Mouse (Mus musculus) frontal cortex, adult 2 months (tissue): Measurements from ENCODE around the gene Ifitm2. TPM values are rescaled to one million over a fixed set of nuclear protein-coding genes. Genes with fewer than 3 reads are reported as not detected.
A peak's percentile ranks its signal among the peaks of the same experiment; 100 is the strongest.
"Not testable (repeated sequence)": the region's sequence is repeated elsewhere in the genome, so short reads cannot be mapped to it uniquely, and the experiment has no call there.

Source experiments
- DNase-seq, 2 experiments: peaks; one replicate each; pipeline ENCODE4 v3.0.0; 2022; ENCODE audit warnings: low spot score in 1 of 2; ENCODE audit errors: extremely low spot score in 1 of 2
- polyA plus RNA-seq: library from polyadenylated mRNA; depleted of rRNA; stranded (reverse); fragments of >200 nt; gene quantifications from 2 replicates; pipeline ENCODE4 v1.2.3, GENCODE M21; 2012; rRNA removed

Gene Ifitm2
- 46.6 and 48.9 TPM in 2 replicates for polyA plus RNA-seq

DNA sequence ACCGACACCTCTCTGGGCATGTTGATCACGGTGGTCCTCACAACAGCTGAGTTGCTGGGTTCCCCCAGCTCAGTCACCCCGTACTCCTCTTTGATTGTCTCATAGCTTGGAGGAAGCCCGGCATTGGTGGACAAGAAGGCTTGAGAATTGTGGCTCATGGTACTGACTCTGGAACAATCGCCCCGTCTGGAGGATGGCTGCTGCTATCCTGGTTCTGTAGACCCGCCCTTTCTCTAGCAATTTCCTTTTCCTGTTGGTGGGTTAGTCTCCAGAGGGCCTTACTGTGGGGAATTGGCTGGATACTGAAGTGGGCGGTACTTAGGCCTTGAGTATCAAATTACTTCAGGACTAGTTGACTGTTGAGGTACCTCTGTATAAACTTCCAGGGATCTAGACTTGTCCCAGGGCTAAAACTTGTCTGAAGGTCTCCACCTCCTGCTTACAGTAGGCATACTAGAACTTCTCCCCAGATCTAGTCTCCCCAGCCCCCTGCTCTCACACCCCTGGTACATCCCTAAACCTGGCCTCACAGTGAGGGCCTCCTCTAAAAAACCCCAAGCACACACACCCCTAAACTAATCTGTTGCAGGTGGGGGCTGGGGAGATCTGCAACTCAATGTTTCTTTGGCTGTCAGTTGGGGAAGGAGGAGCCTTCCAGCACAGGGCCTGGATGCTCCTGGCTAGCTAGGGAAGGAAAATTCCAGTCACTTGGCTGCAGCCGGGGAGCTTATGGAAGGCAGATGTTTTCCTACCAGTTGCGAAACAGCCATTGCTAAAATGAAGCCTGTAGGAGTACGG is at the start of gene Ifitm2, which contains the start of gene Gm45717:
Gene Ifitm2, minus strand, starts transcription at position 230 of the 798 bp plus-strand sequence.
Gene Gm45717, minus strand, starts transcription at position 180 of the 798 bp plus-strand sequence.
- DNase-seq = peak in 1 of 2 experiments; percentile 65

DNA sequence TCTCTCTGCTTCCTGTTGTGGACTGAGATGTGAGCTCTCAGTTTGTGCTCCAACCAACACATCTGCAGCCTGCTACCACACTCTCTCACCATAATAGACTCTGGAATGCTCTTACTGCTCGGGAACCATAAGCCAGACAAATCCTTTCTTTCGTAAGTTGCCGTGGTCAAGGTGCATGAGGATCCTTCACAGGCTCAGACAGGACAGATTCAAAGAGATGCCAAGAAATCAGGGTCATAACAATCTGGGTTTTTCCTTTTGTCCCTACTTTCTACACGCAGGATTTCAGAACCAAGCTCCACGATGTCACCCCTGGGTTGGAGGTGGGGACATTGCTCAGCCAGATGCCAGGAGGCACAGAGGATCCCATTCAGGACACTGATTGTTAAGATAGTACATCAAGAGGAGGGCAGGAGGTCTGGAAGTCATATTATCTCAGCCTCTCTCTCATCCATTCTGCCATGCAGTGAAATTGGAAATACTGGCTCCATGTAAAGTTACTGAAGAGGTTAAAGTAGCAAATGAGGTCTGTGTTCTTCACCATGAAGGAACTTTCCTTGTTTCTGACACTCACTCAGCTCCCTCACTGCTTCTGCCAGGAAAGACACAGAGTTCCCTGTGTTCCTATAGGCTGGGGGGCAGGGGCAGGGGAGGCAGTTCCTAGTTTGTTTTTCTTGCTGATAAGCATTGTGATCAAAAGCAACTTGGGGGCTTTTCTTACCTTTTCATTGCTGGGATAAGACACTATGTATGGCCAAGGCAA is 47.6 kb upstream of the Ifitm2 start:
- no peak for DNase-seq

DNA sequence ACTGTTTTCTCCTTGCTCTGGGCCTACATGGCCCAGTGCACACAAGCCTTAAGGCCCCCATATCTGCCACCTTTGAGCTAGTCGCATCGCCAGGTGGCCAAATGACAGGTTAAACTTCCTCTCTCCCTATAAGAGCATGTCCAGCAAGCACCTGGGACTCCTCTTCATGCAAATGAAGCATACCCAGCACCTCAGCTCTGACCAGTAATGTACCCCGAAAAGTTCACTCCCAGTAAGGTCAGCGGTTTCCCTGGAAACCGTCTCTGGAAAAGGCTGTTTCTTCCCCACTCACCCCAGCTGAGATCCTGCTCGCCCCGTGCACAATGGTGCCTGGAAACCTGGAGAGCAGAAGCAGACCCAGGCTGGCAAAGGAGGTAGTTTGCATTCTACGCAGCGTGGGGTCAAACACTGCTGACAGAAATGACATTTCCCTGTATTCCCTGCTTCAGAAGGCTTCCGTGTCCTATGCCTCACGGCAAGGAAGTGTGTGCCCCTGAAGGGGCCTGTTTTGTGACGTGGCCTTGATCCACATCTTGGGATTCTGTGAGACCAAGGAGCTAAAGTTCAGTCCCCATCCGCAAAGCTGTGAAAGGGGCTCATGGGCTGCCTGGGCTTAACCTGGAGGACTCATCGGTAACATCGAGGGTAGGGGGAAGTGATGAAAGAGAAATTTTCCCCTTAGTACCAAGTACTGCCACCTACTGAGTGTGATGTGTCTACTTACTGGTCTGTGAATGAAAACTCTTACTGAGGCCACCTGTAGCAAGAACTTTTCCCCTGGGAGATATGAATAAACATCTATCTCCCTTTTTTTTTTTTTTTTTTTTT is 45.3 kb upstream of the Ifitm2 start:
- DNase-seq = no peak

DNA sequence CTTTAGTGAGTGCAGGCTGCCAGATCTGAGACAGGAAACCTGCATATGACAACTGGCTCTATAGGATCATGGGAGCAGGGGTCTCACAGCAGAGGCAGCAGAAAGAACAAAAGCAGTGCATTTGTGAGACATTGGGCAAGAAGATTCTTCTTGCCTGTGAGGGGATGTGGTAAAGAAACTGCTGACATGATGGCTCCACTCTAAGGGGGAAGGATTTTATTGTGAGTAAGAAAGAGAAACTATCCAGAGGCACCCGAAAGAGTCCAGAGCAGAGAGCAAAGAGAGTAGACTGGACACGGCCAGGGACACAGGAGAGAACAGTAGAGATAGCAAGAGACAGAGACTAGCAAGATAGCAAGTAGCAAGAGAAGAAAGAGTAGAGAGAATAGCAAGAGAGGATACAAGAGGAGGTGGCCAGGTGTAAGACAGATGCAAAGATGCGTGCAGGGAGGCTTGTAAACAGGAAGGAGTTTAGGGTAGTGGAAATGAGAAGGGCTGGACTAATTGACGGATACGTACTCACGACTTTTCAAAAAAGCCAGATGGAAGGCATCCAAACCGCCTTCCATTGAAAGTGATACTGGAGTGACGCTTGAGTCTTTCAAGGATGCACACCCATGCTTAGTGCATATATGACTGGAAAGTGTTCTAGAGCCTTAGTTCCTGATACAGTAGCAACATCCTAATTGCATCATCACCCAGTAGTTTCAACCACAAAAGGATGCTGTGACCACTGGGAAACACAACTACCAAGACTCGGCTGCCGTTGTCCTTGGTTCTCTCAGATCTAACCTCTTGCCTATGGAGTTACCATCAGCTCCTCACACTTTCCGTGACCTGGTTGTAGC is 43.3 kb upstream of the Ifitm2 start:
- DNase-seq = no peak

DNA sequence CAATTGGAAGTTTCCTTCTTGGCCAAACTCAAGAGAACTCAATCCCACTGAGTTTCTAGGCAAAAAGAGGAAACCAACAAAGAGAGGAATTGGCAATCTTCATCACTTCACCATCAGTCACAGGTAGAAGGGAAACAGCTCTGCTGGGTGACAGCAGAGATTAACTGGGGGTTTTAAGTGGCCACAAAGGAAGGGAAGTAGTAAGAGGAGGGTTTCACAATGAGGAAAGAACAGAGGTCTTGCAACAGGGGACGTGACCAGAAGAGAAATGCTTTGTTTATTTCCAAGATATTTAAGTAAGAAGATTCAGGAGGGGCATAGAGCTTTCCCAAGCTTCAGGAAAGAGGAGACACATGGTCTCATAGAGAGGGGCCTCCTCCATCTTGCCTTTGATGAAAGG is 42.0 kb upstream of the Ifitm2 start:
- DNase-seq = no peak

DNA sequence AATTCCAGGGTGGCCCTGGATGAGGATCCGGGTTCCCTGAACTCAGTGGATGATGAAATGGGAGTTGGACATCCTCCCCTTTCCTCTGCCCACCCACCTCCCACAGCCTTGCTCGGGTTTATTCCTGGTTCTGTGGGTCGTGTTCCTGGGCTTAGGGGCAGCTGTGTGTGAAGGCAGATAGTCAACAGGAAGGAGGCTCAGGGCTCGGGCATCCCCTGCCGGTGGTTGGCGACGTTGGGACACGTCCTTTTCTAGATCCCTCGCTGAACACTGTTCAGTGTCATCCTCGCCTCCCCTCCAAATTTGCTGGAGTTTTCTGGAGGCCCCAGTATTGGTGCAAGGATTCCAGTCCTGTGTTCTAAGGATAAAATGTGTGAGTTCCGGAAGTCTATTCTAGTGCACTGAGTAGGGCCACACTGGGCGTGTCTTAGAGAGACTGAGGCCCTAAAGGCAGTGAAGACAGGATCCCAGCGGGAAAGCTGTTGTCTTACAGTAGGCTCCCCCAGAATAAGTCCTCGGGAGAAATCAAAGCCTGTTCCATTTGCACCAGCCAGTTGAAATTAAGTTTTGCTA is 35.4 kb upstream of the Ifitm2 start:
- no peak for DNase-seq

DNA sequence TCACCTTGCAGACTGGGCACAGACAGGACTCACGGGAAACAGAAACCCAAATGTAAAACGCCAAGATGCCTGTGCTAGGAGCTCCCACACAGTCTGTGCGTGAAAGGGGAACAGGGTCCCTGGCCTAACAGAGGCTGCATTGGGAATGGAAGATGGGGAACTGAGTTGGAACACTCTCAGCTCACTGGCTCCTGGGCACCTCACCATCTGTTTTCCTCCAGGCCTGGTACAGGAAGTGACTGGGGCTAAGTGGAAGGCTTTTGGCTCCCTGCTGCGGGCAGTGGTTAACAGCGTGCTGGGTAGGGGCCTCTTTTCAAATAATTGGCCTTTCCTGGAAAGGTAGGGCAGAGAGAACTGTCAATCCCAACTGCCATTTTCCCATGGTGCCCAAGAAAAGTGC is 34.8 kb upstream of the Ifitm2 start:
- no peak for DNase-seq

DNA sequence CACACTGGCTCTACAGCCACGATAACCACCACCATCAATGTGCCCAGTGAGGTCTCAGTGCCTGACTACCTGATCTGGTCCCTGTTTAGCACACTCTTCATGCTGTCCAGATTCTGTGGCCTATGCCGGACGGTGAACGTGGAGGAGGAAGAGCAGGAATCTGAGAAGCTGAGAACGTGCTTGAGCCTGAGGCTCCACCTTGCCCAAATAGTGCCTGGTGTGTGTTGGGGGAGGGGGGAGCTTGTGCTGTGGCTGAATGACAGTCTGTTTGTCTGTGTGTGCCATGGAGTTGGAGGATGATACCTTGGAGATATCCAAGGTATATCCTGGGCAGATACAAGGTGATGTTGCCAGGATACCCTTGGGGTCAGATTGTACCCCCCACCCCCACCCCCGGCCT is 34.4 kb upstream of the Ifitm2 start:
- no peak for DNase-seq

DNA sequence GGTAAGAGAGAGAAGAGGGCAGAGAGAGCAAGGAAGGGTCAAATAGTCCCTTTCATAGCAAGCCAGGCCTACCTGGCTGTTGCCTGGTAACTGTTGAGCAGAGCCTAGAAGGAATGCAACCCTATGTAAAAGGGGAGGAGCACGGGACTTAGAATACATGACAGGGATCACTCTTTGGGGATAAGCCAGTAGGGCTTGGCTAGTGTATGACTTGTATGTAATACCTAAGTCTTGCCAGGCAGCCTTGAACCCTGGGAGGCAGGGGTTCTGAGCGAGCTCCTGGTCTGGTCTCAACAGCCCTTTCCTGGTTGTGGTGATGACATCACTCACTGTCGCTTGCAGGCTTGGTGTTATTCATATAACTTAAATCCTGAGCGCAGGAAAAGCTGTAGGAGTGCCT is 33.2 kb upstream of the Ifitm2 start:
- no peak for DNase-seq

DNA sequence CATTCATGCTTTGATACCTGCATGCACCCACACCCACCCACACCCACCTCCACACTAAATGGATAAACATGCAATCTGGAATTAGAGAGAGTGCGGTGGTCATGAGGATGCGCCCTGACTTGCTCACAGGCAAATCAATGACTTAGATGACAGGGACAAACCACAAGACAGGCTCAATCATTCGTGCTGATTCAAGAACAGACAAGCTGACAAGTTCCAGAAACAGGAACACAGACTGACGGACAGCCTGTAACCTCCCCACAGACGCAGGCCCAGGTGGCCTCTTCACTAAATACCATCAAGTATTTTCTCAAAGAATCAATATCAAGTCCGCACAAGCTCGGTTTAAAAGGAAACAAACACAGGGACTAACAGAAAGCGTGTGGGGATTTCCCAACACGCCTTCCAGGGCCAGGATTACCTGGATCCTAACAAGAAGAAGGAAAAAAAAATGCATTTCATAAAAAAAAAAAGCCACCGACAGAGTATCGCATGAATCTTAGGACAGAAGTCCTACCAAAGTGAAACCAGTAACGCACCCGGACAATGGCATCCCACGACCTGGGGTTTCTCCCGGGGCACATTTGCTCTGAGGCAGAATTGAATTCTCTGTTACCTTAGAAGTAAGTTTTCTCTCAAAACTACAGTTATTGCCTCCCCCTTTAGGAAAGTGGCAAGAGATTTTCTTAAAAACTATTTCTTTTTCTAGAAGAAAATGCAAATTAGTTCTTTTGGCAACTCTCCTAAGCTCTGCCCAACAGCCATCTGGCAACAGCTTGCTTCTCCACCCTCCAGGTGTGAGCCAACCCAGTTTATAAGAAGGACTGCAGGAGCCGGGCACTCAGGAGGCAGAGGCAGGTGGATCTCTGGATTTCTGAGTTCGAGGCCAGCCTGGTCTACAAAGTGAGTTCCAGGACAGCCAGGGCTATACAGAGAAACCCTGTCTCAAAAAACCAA is 31.7 kb upstream of the Ifitm2 start:
- DNase-seq = peak in 1 of 2 experiments; percentile 72

DNA sequence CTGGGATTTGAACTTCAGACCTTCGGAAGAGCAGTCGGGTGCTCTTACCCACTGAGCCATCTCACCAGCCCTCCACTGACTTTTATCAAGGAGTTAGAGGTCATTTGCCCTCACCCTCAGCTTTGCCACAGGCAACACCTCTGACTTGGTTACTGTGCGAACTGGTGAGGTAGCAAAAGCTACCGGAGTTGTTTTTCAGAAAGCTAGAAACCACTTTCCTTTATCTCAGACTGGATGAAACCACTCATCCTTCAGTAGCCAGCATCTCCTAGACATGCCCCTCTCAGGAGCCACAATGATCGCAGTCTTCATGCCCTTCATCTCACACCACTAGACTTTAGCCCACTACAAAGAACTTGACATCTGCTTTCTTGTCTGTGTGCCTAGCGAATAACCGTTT is 27.2 kb upstream of the Ifitm2 start:
- no peak for DNase-seq

DNA sequence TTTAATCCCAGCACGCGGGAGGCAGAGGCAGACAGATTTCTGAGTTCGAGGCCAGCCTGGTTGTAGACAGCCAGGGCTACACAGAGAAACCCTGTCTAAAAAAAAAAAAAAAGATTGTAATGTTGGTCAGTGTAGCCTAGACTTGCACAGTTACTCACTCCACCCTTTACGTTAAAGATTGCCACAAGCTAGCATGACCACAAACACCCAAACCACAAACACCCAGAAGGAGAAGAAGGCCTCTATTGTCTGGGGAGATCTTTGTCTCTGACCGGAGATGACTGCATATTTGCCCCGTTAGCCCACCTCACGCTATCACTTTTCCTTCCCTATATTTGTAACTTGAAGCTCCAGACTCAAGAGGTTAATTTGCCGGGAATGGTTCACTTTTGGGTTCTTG is 25.9 kb upstream of the Ifitm2 start:
- no peak for DNase-seq

DNA sequence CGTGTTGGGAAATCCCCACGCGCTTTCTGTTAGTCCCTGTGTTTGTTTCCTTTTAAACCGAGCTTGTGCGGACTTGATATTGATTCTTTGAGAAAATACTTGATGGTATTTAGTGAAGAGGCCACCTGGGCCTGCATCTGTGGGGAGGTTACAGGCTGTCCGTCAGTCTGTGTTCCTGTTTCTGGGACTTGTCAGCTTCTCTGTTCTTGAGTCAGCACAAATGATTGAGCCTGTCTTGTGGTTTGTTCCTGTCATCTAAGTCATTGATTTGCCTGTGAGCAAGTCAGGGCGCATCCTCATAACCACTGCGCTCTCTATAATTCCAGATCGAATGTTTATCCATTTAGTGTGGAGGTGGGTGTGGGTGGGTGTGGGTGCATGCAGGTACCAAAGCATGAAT is 20.9 kb upstream of the Ifitm2 start:
- not testable (repeated sequence) for DNase-seq

DNA sequence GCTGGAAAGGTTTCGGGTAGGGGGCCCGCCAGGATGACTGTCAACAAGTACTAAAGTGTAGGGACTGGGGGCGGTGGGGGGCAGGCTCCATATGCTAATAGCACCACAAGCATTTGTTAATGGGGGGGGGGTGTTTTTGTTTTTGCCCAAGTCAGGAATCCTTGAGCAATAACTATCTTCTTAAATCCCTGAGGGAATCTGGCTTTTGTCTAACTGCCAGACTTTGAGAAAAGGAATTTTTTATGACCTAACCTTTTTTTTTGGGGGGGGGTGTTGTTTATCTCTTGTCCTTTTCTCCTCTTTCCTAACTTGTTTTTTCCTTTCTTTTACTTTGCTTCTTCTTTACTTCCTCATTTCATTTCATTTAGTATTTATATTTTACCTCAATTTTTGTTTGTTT is 19.7 kb upstream of the Ifitm2 start:
- DNase-seq = no peak

DNA sequence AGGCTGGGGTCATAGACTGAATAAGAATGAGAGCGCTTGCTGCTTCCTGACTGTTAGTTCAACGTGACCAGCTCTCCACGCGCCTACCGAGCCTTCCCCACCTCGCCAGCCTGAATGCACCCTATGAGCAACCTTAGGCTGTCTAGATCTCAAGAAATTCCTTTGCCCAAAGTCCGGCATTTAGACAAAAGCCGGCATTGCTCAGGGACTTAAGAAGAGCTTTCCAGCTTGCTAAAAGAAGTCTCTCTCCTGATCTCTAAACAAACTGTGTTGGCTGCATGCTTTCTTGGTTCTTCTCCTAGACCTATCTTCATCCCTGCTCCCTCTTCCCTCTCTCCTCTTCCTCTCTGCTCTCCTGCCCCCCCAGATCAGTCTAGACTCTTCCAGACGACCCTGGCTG is 19.2 kb upstream of the Ifitm2 start:
- no peak for DNase-seq

DNA sequence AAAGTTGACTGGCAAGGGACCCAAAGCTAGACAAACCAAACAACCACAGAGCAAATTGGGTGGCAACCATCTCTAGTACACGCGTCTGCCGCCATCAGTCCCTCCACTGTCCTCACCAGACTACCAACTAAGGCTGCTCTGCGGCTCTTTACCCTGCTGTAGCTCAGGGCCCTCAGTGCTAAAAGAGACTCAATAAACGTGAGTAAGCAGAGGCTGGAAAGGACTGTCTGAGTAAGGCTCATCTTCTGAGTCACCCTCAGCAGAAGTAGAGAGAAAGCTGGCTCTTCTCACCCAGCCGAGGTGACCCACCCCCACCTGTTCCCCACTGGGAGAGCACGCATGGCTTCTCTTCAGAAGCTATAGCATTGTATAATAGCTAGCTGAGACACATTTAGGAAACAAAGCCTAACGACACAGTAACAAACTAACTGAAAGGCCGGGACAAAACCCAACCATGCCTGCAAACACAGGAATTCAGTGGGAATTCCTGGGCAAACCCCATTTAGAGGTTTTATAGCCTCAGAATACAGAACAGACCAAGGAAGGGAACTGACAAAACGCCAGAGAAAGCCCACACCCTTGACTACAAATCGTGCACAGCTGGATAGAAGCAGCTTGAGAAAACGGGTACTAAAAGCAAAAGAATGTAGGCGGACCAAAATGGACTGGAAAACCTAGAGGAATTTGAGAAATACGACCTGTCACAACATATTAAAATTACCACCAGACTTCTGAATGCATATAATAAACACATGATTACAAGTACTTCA is 17.8 kb upstream of the Ifitm2 start:
- peak in 1 of 2 experiments; percentile 33 for DNase-seq

DNA sequence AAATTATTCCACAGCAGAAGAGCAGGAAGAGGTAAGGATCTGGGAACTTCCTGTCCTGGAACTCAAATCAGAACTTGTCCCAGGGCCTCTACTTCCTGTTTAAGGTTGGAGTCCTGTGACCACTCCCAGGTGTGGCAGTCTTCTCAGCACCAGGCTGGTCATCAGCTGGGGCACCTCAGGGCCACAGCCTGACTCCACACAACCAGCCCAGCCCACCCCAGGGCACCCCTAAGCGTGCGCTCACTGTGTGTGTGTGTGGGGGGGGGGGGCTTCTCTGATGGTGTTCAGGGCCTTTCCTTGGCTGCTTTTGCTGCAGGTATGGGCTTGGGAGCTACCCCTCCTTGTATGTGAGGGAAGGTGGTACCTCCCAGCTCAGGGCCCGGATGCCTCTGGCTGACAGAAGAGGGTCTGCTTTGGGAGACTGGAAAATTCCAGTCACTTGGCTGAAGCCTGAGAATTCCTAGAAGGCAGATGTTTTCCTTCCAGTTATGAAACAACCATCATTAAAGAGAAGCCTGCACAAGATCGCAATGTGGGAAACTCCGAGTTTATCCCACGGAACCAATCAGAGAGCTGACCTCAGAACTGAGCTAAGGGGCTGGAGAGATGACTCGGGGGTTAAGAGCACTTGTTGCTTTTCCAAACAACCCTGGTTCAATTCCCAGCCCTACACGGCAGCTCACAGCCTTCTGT is 15.8 kb upstream of the Ifitm2 start:
- DNase-seq = no peak
